ENCODE assay signal across 8 mouse cellular contexts in the genomic region with DNA sequence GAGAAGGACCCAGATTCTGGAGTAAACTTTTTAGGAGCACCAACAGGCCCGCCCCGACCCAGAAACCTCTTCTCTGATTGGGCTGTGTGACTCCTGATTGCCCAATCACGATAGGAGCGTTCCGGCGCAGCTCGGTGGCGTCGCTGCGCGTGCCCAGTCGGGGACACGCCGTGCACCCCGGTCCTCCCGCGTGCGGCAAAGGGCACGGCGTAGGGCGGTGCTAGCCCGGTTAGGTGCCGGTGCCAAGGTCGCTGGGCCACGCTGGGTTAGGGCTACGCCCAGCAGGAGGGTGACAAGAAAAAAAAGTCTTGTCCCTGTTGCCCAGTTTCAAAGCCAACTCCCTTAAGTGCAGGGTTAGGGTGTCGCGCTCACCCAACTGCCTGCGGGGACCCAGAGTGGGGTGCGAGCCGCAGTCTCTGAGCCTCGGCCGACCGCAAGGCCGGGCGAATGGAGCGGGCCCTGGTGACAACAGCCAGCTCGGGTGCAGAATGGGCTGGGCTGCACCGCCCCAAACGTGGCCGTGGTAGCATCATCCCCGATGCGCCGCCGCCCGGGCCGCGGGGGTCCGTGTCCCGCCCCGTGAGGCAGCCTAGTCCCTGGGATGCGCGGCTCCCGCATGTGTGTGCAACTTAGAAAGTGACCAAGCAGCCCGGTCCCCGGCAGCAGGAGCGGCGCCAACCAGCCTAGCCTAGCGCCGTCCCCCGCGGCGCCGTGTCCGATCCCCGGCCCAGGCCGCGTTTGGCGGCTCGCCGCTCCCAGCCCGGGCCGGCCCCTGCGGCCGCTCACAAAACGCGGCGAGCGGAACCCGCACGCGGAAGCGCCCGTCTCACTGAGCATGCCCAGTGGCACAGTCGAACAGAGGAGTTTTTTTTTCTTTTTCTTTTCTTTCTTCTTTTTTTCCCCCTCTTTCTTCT. TPM values are rescaled to one million over a fixed set of nuclear protein-coding genes. Genes with fewer than 3 reads are reported as not detected.
DNase-seq lines count a peak whose midpoint lies in the region; ATAC-seq and TF ChIP-seq lines count a peak whose summit lies in the region.

A gene (plus strand): TSS at position 832 of the 914 bp plus-strand sequence.

- H3K4me3 ChIP-seq in gastrocnemius, adult 2 months = peak within 1 kb of the TSS; percentile 93
- H3K4me3 ChIP-seq in hindbrain, postnatal 0 days (ENCODE audit: low read length) = peak within 1 kb of the TSS; percentile 90
- peak within 1 kb of the TSS; percentile 93 for H3K4me3 ChIP-seq in left cerebral cortex, adult 2 months

- peak within 1 kb of the TSS; percentile 87 for H3K9ac ChIP-seq in hindbrain, postnatal 0 days (replicated peaks; ENCODE audit: low read length)

- H3K36me3 ChIP-seq in hindbrain, postnatal 0 days (ENCODE audit: insufficient read depth, low read length) = no peaks in the 10 kb centered on the region

- no peak; the same call in 1 of the 2 replicates for TF ChIP-seq CTCF in gastrocnemius, adult 2 months (IDR thresholded peaks at IDR 0.05)
- no peak for TF ChIP-seq CTCF in hindbrain, postnatal 0 days (IDR thresholded peaks at IDR 0.05; ENCODE audit: low read depth)
- TF ChIP-seq CTCF in left cerebral cortex, adult 2 months (IDR thresholded peaks at IDR 0.05) = no peak; the same call in 1 of the 2 replicates

- H3K27me3 ChIP-seq in hindbrain, postnatal 0 days (ENCODE audit: insufficient read depth, low read length) = no peaks in the 10 kb centered on the region

- H3K4me1 ChIP-seq in hindbrain, postnatal 0 days (ENCODE audit: insufficient read depth, low read length) = no peaks in the 10 kb centered on the region; the same call in 1 of the 2 replicates

- intact Hi-C loops in gastrocnemius, adult 2 months (cut with DNase I) = loop anchor here (5.0 kb wide), 1 partner anchor 36 kb away; no protein-coding TSS in a partner anchor
- intact Hi-C loops in left cerebral cortex, adult 2 months (cut with DNase I) = loop anchor here (2.0 to 10.0 kb wide), 2 partner anchors 37 to 271 kb away; a partner anchor contains a TSS

- WGBS in hindbrain, postnatal 0 days = under 1% methylated on average over 85 of the region's 85 CpGs

- no peaks in the 10 kb centered on the region for H3K9me3 ChIP-seq in hindbrain, postnatal 0 days (ENCODE audit: low read length)

- peak within 1 kb of the TSS; percentile 100 for H3K27ac ChIP-seq in gastrocnemius, adult 2 months
- peak within 1 kb of the TSS; percentile 99 for H3K27ac ChIP-seq in hindbrain, postnatal 0 days
- peak within 1 kb of the TSS; percentile 95 for H3K27ac ChIP-seq in left cerebral cortex, adult 2 months

- peak; percentile 89 for DNase-seq in ZHBTc4 (ENCODE audit: low read depth, low spot score)
- DNase-seq in gastrocnemius, adult 2 months = peak; percentile 98
- peak; percentile 97 for DNase-seq in hindbrain, postnatal 0 days (ENCODE audit: low spot score)
- peak; percentile 95 for DNase-seq in left cerebral cortex, adult 2 months (ENCODE audit: extremely low spot score in 1 of 2, low spot score in 2 of 2)
- peak; percentile 93 to 94 for DNase-seq in right cerebral cortex, adult 2 months (ENCODE audit: low spot score in 2 of 2)
- peak; percentile 94 for DNase-seq in urinary bladder, postnatal 14 days (ENCODE audit: low spot score)

- H3K4me2 ChIP-seq in hindbrain, postnatal 0 days (ENCODE audit: low read depth, low read length) = peak within 1 kb of the TSS; percentile 88

- ATAC-seq in common myeloid progenitor, adult 5-6 weeks (replicated peaks; ENCODE audit: low read depth, poor library complexity, severe bottlenecking) = peak; percentile 91
- ATAC-seq in hindbrain, postnatal 0 days = peak; percentile 96
- ATAC-seq in megakaryocyte, adult 5-6 weeks (ENCODE audit: poor library complexity, severe bottlenecking) = peak; percentile 86

RNA-seq across cellular contexts. Expression of the gene that starts here (rescaled TPM):
- 35.2 and 41.6 TPM in 2 replicates for total RNA-seq in common myeloid progenitor, adult 5-6 weeks (2017)
- 10 to 100 TPM; 23.5 to 24.2 TPM for total RNA-seq in gastrocnemius, adult 2 months (2021)
- total RNA-seq in hindbrain, postnatal 0 days (2014; rRNA removed) = 11.6 and 30.6 TPM in 2 replicates
- polyA plus RNA-seq in hindbrain, postnatal 0 days (2015; fragmentation: Nextera tagmentation; extraction: Ambion mirVana) = 26.4 and 28.5 TPM in 2 replicates
- 10 to 100 TPM; 25.1 to 28.5 TPM for total RNA-seq in left cerebral cortex, adult 2 months (2021)
- total RNA-seq in megakaryocyte, adult 5-6 weeks (2015) = 12.7 and 15.0 TPM in 2 replicates
- total RNA-seq in megakaryocyte, adult 5-6 weeks (2017) = 13.5 and 18.2 TPM in 2 replicates

Comparison
In these comparisons a context has a peak if more than half of its experiments do, and no peak if none do; other contexts are left out.
1. Peak in every context shown above with its lines: DNase-seq, ATAC-seq, H3K4me3 ChIP-seq and H3K27ac ChIP-seq.